Mouse (Mus musculus) neural tube, embryonic 11.5 days (tissue): ENCODE measurements at regions not wholly inside any gene's neighbourhood (a gene's known extent, or its start where the extent isn't known, plus 50 kb on each side); places are given as distances from the start of the nearest gene placed in this dataset.

ENCODE experiments used
- ATAC-seq: fragments of 200-750 bp; cut with Nextera tagmentation; 2 replicates; pipeline ENCODE4 v1.8.0; 2017; ENCODE audit warnings: moderate number of reproducible peaks, mild to moderate bottlenecking, moderate TSS enrichment, moderate library complexity; ENCODE audit not compliant: insufficient read depth, low FRiP score, low TSS enrichment
- DNase-seq: peaks from one replicate; pipeline ENCODE4 v3.0.0-alpha.2; 2015; ENCODE audit warnings: low spot score
- H3K27ac ChIP-seq: fragments of 300-500 bp; sonication (generic); 2 replicates; pipeline ENCODE4 v1.5.1; 2014; ENCODE audit warnings: low read depth, mild to moderate bottlenecking, low read length
- H3K27me3 ChIP-seq: fragments of 300-500 bp; sonication (generic); 2 replicates; pipeline ENCODE4 v1.6.1; 2014; ENCODE audit warnings: mild to moderate bottlenecking, low read length, mixed read lengths; ENCODE audit not compliant: control insufficient read depth, insufficient read depth
- H3K36me3 ChIP-seq: fragments of 300-500 bp; sonication (generic); 2 replicates; pipeline ENCODE4 v1.6.1; 2014; ENCODE audit warnings: mild to moderate bottlenecking, low read length, moderate library complexity, mixed read lengths; ENCODE audit not compliant: control insufficient read depth, insufficient read depth
- H3K4me1 ChIP-seq: fragments of 300-500 bp; sonication (generic); 2 replicates; pipeline ENCODE4 v1.6.1; 2014; ENCODE audit warnings: low read length, mixed read lengths; ENCODE audit not compliant: control insufficient read depth, insufficient read depth
- H3K4me2 ChIP-seq: fragments of 300-500 bp; sonication (generic); 2 replicates; pipeline ENCODE4 v1.6.1; 2014; ENCODE audit warnings: low read depth, mild to moderate bottlenecking, moderate library complexity
- H3K4me3 ChIP-seq: fragments of 300-500 bp; sonication (generic); 2 replicates; pipeline ENCODE4 v1.5.1; 2014; ENCODE audit warnings: low read depth, low read length
- H3K9ac ChIP-seq: fragments of 300-500 bp; sonication (generic); 2 replicates; pipeline ENCODE4 v1.6.1; 2014; ENCODE audit warnings: mild to moderate bottlenecking, low read length
- H3K9me3 ChIP-seq: fragments of 300-500 bp; sonication (generic); 2 replicates; pipeline ENCODE4 v1.6.1; 2016; ENCODE audit warnings: low read length; ENCODE audit not compliant: control insufficient read depth
- WGBS: fragments of 180-500 bp; shearing (Covaris S2); extraction: QIAGEN DNeasy Blood & Tissue Kit; methylation state at CpG from one replicate; pipeline ENCODE4 v1.1.7; 2014; 5-methylcytosine and 5-hydroxymethylcytosine counted together

GRCm38 (mm10) chr5:50343681-50344080 lies 284.9 kb upstream of the Adgra3 start:
- H3K27ac ChIP-seq: no peak overlapping the region
- H3K4me1 ChIP-seq: no peaks in the 10 kb centered on the region
- DNase-seq (no peak), ATAC-seq (no peak)
- H3K36me3 ChIP-seq: no peaks in the 10 kb centered on the region
- H3K4me2 ChIP-seq: no peak overlapping the region
- WGBS: 62% methylated on average over 2 of the region's 2 CpGs
- H3K9me3 ChIP-seq: no peaks in the 10 kb centered on the region
- no peak overlapping the region for H3K9ac ChIP-seq
- no peak overlapping the region for H3K4me3 ChIP-seq
- H3K27me3 ChIP-seq: no peaks in the 10 kb centered on the region

DNA sequence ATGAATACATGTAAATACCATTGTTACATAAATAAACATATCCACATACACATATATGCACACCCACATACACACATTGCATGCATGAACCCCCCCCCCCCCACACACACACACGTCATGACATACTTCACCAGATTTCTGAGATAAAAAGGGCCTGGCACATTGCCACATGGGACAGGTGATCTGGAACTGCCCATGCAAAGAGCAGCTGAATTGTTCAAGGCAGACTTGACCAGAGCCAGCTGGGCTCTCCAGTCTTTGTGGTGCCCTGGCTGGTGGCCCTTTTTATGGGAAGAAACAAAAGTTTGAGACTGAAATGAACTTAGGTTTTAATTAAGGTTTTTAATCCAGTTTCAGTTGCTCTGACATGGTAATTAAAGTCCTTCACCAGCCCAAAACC lies 250.7 kb upstream of the Adgra3 start:
- Histone ChIP-seq H3K4me2 (no peak overlapping the region), H3K4me1 (no peaks in the 10 kb centered on the region), H3K36me3 (no peaks in the 10 kb centered on the region), H3K9me3 (no peaks in the 10 kb centered on the region), H3K9ac (no peak overlapping the region), H3K4me3 (no peak overlapping the region), H3K27ac (no peak overlapping the region), H3K27me3 (no peaks in the 10 kb centered on the region)
- DNase-seq (no peak), ATAC-seq (peak; percentile 35; the same call in 1 of the 2 replicates)
- 71% methylated on average over 1 of the region's 1 CpGs for WGBS

DNA sequence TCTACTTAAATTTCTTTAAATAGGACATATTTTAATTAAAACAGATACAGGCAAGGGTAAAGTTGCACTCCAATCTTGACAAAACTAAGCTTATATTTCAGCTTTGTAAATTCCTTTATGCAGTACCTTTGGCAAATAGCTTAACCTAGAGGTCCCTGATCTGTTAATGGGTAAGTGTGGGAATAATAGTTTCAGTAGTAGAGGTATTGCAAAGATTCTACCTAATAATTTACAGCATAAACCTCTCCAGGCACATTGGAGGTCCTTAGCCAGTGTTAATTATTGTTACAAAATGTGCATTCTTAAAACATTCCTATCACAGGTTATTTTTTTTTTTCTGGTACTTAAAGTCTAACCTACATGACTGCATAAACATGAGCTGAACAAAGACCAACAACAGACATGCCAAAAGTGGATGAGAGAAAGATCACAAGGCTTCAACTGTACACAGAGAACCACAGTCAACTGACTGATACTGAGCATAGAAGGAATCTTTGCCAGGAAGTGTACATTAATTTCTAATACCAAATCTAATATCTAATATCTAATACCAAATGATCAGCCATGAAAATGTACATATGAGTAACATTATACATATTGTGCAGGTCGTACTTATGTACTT lies 245.2 kb upstream of the Adgra3 start:
- no peak for ATAC-seq
- Histone ChIP-seq H3K4me1 (no peaks in the 10 kb centered on the region), H3K36me3 (no peaks in the 10 kb centered on the region), H3K27ac (no peak overlapping the region), H3K9me3 (no peaks in the 10 kb centered on the region), H3K27me3 (no peaks in the 10 kb centered on the region), H3K4me3 (no peak overlapping the region), H3K4me2 (no peak overlapping the region), H3K9ac (no peak overlapping the region)
- no peak for DNase-seq
- 68% methylated on average over 1 of the region's 1 CpGs for WGBS

DNA sequence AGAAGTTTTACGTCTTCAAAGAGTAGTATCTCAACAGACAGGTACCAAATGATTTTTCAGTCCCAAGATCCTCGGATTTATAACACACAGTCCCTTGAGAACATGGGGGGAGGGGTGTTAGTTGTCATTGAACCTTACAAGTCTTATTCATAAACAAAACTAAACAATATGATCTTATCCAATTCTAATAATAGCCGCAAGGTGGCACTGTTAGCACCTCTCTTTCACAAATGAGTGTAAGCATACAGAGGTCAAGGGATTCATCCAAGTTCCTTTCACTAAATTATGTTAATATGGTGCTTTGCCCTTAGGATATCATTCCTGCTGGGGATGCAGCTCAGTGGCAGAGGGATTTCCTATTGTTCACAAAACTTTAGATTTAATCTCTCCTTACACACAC lies 235.0 kb upstream of the Adgra3 start:
- Histone ChIP-seq H3K36me3 (no peaks in the 10 kb centered on the region), H3K27ac (no peak overlapping the region), H3K4me2 (no peak overlapping the region), H3K4me1 (no peaks in the 10 kb centered on the region), H3K9me3 (no peaks in the 10 kb centered on the region), H3K9ac (no peak overlapping the region), H3K27me3 (no peaks in the 10 kb centered on the region), H3K4me3 (no peak overlapping the region)
- no peak for ATAC-seq
- no peak for DNase-seq
- 64% methylated on average over 3 of the region's 3 CpGs for WGBS

DNA sequence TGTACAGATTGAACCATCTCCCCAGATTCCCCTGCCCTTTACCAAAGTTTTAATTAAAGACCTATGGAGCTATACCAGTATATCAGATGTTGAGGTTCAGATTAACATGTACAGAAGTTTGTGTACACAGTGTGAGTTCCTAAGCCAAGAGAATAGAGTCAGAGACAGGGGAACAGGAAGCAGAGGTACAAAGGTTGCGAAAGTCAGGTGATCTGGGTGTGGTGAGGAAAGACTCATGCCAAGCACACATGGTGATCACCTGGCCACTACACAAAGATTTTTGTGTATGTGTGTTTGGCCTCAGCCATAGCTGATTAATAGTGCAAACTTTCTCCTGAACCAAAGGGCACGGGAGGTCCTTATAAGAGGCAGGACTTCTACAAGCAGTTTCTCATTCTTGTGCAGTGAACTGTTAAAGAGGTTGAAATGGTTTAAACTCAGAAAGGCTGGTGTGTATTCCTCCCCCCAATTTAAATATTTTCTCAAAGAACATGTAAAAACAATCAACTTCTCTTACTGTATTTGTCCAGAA lies 232.1 kb upstream of the Adgra3 start:
- Histone ChIP-seq H3K9ac (no peak overlapping the region), H3K27me3 (no peaks in the 10 kb centered on the region), H3K36me3 (no peaks in the 10 kb centered on the region), H3K4me1 (no peaks in the 10 kb centered on the region), H3K9me3 (no peaks in the 10 kb centered on the region), H3K4me3 (no peak overlapping the region), H3K27ac (no peak overlapping the region), H3K4me2 (no peak overlapping the region)
- ATAC-seq (no peak), DNase-seq (no peak)
- WGBS: 80% methylated on average over 2 of the region's 2 CpGs

DNA sequence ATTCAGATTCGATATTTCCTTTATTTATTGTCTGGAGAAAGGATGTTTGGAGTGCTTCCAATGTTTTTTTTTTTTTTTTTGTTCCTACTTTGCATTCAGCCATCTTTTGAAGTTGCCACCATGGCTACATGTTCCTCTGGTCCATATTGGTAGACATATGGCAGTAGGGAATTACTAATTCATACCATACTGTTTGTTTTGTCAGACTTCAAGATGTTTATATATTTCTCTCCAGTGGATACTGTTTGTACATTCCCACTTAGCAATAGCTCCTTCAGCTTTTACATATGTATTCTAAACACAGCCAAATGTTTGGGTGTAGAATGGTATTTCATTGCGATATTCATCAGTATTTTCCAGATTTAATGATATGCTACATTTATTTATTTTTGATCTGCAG lies 201.6 kb upstream of the Adgra3 start:
- H3K4me3 ChIP-seq: no peak overlapping the region
- DNase-seq: no peak

GRCm38 (mm10) chr5:50258017-50258416 lies 199.2 kb upstream of the Adgra3 start:
- H3K27me3 ChIP-seq: no peaks in the 10 kb centered on the region
- ATAC-seq (no peak), DNase-seq (no peak)
- no peak overlapping the region for H3K27ac ChIP-seq
- 95% methylated on average over 1 of the region's 1 CpGs for WGBS
- no peak overlapping the region for H3K9ac ChIP-seq
- H3K9me3 ChIP-seq: no peaks in the 10 kb centered on the region
- H3K4me3 ChIP-seq: no peak overlapping the region
- no peak overlapping the region for H3K4me2 ChIP-seq
- no peaks in the 10 kb centered on the region for H3K36me3 ChIP-seq
- no peaks in the 10 kb centered on the region for H3K4me1 ChIP-seq

More for the DNA sequence above, 201.6 kb upstream of the Adgra3 start:
- WGBS: 84% methylated on average over 2 of the region's 2 CpGs
- no peak overlapping the region for H3K9ac ChIP-seq
- no peak overlapping the region for H3K4me2 ChIP-seq
- no peaks in the 10 kb centered on the region for H3K9me3 ChIP-seq
- no peaks in the 10 kb centered on the region for H3K4me1 ChIP-seq
- no peak for ATAC-seq
- H3K27me3 ChIP-seq: no peaks in the 10 kb centered on the region
- H3K36me3 ChIP-seq: no peaks in the 10 kb centered on the region
- H3K27ac ChIP-seq: no peak overlapping the region

GRCm38 (mm10) chr5:50234111-50234510 lies 175.3 kb upstream of the Adgra3 start:
- ATAC-seq: no peak
- DNase-seq: no peak
- H3K9ac ChIP-seq: no peak overlapping the region
- H3K9me3 ChIP-seq: no peaks in the 10 kb centered on the region
- no peaks in the 10 kb centered on the region for H3K4me1 ChIP-seq
- no peaks in the 10 kb centered on the region for H3K27me3 ChIP-seq
- no peak overlapping the region for H3K27ac ChIP-seq
- H3K4me3 ChIP-seq: no peak overlapping the region
- 84% methylated on average over 2 of the region's 2 CpGs for WGBS
- no peaks in the 10 kb centered on the region for H3K36me3 ChIP-seq
- no peak overlapping the region for H3K4me2 ChIP-seq

DNA sequence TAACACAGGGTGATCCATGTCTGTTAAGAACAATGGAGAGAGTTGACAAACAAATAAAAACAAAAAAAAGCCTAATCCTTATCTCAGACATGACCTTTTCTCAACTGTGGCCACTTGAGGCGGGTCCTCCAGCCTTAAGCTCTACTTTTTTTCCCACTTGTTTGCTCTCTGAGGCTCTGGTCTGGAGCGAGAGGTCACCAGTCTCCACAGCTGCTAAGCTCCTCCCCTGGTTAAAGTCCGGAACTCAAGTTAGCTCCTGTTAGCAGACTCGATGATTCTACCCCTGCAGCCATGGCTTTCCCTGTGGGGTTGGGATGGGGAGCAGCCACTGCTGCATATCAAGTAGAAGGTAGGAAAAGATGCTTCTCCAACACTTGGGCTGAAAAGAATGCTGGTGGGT lies 158.2 kb upstream of the Adgra3 start:
- no peak overlapping the region for H3K27ac ChIP-seq

More for the DNA sequence above, 158.2 kb upstream of the Adgra3 start:
- WGBS: 54% methylated on average over 4 of the region's 4 CpGs
- no peaks in the 10 kb centered on the region for H3K36me3 ChIP-seq
- H3K9me3 ChIP-seq: no peaks in the 10 kb centered on the region
- no peak overlapping the region for H3K4me3 ChIP-seq
- no peaks in the 10 kb centered on the region for H3K27me3 ChIP-seq
- H3K4me2 ChIP-seq: no peak overlapping the region
- H3K9ac ChIP-seq: no peak overlapping the region
- ATAC-seq: no peak
- no peak for DNase-seq
- H3K4me1 ChIP-seq: no peaks in the 10 kb centered on the region
